Mouse (Mus musculus) embryonic facial prominence, embryonic 15.5 days (tissue): ENCODE measurements around the gene Cckbr. TPM values are rescaled to one million over a fixed set of nuclear protein-coding genes. Genes with fewer than 3 reads are reported as not detected.

Experiments used
- ATAC-seq: fragments of 200-750 bp; cut with Nextera tagmentation; 2 replicates; pipeline ENCODE4 v1.8.0; 2017; ENCODE audit warnings: low read depth, moderate TSS enrichment; ENCODE audit not compliant: insufficient number of reproducible peaks, low FRiP score, low TSS enrichment
- H3K27ac ChIP-seq: fragments of 300-500 bp; sonication (generic); replicated peaks from 2 replicates; pipeline ENCODE4 v1.5.1; 2015; ENCODE audit warnings: mild to moderate bottlenecking, inconsistent platforms
- H3K27me3 ChIP-seq: fragments of 300-500 bp; sonication (generic); 2 replicates; pipeline ENCODE4 v1.6.1; 2015; ENCODE audit warnings: inconsistent platforms
- H3K36me3 ChIP-seq: fragments of 300-500 bp; sonication (generic); 2 replicates; pipeline ENCODE4 v1.6.1; 2015; ENCODE audit warnings: mild to moderate bottlenecking, inconsistent platforms
- H3K4me1 ChIP-seq: fragments of 300-500 bp; sonication (generic); 2 replicates; pipeline ENCODE4 v1.6.1; 2015; ENCODE audit warnings: inconsistent platforms
- H3K4me2 ChIP-seq: fragments of 300-500 bp; sonication (generic); replicated peaks from 2 replicates; pipeline ENCODE4 v1.6.1; 2015; ENCODE audit warnings: mild to moderate bottlenecking, inconsistent platforms
- H3K4me3 ChIP-seq: fragments of 300-500 bp; sonication (generic); replicated peaks from 2 replicates; pipeline ENCODE4 v1.5.1; 2015; ENCODE audit warnings: mild to moderate bottlenecking, inconsistent platforms
- H3K9ac ChIP-seq: fragments of 300-500 bp; sonication (generic); 2 replicates; pipeline ENCODE4 v1.6.1; 2015; ENCODE audit warnings: inconsistent platforms
- H3K9me3 ChIP-seq: fragments of 300-500 bp; sonication (generic); replicated peaks from 2 replicates; pipeline ENCODE4 v1.6.1; 2016; ENCODE audit warnings: inconsistent platforms
- WGBS: fragments of 180-500 bp; shearing (Covaris S2); methylation state at CpG from one replicate; pipeline ENCODE4 v1.1.7; 2015; 5-methylcytosine and 5-hydroxymethylcytosine counted together
- polyA plus RNA-seq: library from polyadenylated mRNA; unstranded; fragments of >200 nt; fragmentation: Nextera tagmentation; extraction: Ambion mirVana; gene quantifications from 2 replicates; pipeline ENCODE4 v1.2.1, GENCODE M21; 2015

Gene Cckbr
- polyA plus RNA-seq, 1 experiment from 2014 or later: 0.48 TPM

DNA sequence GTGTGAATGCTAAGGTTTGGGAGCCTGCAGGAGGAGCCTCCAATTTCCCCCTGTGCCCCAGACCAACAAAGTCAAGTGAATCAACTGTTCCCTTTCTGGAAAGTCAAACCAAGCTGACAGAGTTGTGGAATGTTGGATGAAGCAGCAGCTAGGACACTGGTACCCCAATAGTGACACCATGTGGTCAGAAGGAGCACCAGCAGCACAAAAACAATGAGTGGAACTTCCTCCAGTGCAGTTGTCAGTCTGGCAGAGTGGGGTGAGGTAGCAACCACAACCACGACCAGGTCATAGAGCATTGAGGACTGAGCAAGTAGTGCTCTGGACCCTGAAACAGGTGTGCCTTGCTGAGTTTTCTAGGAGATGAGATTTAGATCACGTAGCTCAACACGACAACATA is 52.3 kb downstream of the Cckbr start:
- Histone ChIP-seq H3K9me3 (no peaks in the 10 kb centered on the region), H3K27ac (no peak overlapping the region), H3K4me1 (peaks cover 26% of the 10 kb centered on the region), H3K4me2 (no peak overlapping the region), H3K27me3 (no peaks in the 10 kb centered on the region), H3K9ac (no peak overlapping the region), H3K4me3 (no peak overlapping the region), H3K36me3 (no peaks in the 10 kb centered on the region)
- 60% methylated on average over 3 of the region's 3 CpGs for WGBS
- ATAC-seq: no peak

DNA sequence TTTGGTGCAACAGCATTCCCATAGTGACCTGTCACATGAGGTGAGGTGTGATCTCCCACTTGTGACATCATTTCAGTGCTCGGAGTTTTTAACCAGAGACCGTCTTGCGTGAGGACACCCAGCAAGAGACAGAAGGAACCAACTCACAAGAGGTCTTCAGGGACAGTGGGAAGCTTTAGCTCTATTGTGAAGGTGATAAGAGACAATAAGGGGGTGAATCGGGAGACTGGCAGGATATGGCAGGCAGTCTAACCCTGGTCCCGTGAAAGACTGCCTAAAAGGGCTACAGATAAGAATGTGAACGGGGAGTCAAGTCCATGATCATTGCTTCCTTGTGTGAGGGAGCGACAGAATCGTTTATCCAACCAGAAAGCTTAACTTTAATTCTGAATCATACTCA is 52.8 kb downstream of the Cckbr start:
- 89% methylated on average over 8 of the region's 8 CpGs for WGBS
- no peak overlapping the region for H3K9ac ChIP-seq
- no peak overlapping the region for H3K27ac ChIP-seq
- ATAC-seq: no peak
- no peak overlapping the region for H3K4me3 ChIP-seq
- H3K9me3 ChIP-seq: no peaks in the 10 kb centered on the region
- peaks cover 31% of the 10 kb centered on the region for H3K4me1 ChIP-seq
- no peak overlapping the region for H3K4me2 ChIP-seq
- no peaks in the 10 kb centered on the region for H3K27me3 ChIP-seq
- H3K36me3 ChIP-seq: no peaks in the 10 kb centered on the region

DNA sequence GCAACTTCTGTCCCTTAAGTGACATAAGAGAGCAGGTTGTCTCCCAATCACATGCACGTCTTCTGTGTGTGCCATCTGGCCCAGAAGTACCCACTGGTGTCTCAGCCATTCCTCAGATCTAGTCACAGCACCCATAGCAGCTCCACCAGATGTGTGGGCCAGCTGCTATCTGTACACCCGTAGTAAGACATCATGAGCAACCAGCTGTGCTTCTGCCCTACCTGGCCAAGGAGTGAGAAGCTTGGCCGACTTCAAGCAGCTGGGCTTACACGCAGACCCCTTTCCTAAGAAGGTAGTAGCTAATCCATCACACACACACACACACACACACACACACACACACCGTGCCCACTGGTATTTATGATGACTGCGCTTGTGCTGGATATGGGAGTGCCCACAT is 53.7 kb downstream of the Cckbr start:
- WGBS: 78% methylated on average over 6 of the region's 6 CpGs
- Histone ChIP-seq H3K4me3 (no peak overlapping the region), H3K9me3 (no peaks in the 10 kb centered on the region), H3K27ac (no peak overlapping the region), H3K9ac (no peak overlapping the region), H3K27me3 (no peaks in the 10 kb centered on the region), H3K4me1 (peaks cover 31% of the 10 kb centered on the region), H3K4me2 (no peak overlapping the region), H3K36me3 (no peaks in the 10 kb centered on the region)
- no peak for ATAC-seq

DNA sequence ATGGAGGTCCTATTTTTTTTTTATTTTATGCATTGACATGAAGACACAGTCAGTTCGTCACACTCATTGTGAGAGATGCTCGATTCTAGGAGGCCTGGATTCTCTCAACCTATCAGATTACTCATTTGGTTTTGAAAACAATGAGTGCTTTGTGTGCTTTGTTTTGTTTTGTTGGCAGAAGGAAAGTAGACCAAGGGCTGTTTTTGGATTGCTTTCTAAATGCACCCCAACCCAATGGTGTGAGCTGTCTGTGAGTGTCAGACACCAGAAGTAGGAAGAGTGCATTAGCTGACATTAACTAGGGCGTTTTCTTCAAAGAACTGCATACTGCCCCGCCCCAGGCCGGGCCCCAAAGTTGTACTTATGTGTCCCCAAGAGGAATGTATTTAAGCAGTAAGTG is 54.5 kb downstream of the Cckbr start:
- Histone ChIP-seq H3K4me2 (peak overlapping the region; percentile 85), H3K9me3 (no peaks in the 10 kb centered on the region), H3K4me1 (peaks cover 31% of the 10 kb centered on the region), H3K9ac (no peak overlapping the region), H3K4me3 (peak overlapping the region; percentile 61), H3K27me3 (no peaks in the 10 kb centered on the region), H3K36me3 (no peaks in the 10 kb centered on the region), H3K27ac (peak overlapping the region; percentile 95)
- 50% methylated on average over 5 of the region's 5 CpGs for WGBS
- ATAC-seq: no peak

DNA sequence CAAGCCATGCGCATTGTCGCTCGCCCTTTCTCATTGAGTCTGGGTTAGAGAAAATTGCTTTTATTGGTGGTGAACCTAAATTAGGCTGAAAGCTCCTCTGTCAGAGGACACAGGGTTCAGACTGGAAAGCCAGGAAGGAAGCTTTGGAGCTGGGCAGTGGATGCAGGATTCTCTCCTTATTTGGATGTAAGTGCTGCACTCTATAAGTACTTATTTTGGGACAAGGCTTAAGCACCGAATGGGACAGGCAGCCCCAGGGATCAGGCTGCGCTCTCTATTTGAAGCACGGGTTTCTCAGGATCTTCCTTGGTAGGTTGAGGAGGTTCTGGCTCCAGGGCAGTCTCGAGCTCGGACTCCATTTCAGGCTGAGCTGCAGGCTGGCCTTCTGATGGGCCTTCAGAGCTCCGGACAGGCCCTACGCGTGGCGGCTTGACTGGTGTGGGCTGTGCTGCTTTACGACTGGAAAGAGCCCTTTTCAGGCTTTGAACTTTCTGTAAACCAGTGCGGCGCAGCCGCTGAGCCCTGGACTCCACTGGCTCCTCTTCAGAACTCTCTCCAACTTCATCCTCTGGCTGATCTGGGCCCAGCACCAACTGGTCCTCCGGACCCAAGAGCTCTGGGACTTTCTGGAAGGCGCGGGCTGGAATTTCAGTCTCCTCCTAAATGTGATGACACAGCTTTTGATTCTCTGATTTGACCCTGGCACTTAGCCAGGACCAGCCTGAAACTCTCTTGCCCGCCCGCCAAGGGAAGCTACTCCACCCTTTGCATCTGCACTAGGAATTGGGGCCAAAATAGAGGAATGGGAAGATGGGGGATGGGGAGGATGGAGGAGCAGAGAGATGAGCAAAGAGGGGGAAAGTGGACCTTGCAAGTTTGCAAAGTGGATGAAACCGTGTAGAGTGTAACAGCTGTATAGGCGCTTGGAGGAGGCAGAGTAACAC is 55.3 kb downstream of the Cckbr start:
- H3K36me3 ChIP-seq: no peaks in the 10 kb centered on the region
- H3K27me3 ChIP-seq: no peaks in the 10 kb centered on the region
- H3K9ac ChIP-seq: peak overlapping the region; percentile 65; the same call in 1 of the 2 replicates
- H3K27ac ChIP-seq: peak overlapping the region; percentile 95
- peak overlapping the region; percentile 85 for H3K4me2 ChIP-seq
- WGBS: 46% methylated on average over 23 of the region's 23 CpGs
- peaks cover 31% of the 10 kb centered on the region for H3K4me1 ChIP-seq
- peak overlapping the region; percentile 61 for H3K4me3 ChIP-seq
- no peak for ATAC-seq
- H3K9me3 ChIP-seq: no peaks in the 10 kb centered on the region

DNA sequence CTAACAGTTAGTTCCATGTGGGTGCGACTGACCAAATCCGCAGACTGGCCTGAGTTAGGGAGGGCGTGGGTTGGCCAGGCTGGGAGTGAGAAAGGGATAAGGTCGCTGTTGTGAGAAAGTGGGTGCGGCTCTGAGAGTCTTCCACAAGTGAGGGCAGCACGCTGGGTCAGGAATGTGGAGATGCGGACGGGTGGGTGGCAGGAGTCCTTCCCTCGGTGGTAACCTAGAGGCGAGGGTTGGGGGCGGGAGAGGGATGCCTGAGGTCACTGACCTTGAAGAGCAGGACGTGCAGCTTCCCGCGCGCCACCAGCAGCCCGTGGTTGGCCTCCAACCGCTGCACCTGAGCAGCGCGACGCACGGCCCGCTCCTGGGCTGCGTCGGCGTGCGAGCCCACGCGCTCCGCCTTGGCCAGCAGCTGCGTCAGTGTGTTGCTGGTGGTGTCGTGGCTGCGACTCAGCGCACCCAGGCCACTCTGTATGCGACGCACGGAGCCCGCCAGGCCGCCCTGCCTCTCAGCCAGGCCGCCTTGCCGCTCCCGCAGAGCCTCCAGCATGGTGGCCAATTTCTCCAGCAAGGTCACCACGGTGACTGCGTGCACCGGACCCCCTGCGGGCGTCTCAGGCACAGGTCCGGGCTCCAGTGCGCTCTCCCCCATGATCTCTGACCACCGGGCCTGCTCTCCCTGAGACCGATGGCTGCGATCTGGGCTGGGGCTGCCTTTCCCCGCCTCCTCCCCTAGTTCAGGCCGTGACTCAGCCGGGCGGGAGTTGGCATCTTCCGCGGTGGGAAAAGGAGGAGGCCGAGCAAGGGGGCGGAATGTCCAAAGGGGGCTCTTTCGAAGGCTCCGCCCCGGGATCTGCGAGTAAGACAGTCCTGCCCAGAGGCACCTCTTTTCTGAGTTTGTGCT is 56.2 kb downstream of the Cckbr start, which contains the start of gene Cavin3:
TSS of gene Cavin3 (minus strand) at position 796 of the 907 bp plus-strand sequence.
- ATAC-seq: peak; percentile 88
- H3K9ac ChIP-seq: peak within 1 kb of the TSS; percentile 65
- no peaks in the 10 kb centered on the region for H3K9me3 ChIP-seq
- peak within 1 kb of the TSS; percentile 95 for H3K27ac ChIP-seq
- no peaks in the 10 kb centered on the region for H3K36me3 ChIP-seq
- peak within 1 kb of the TSS; percentile 61 for H3K4me3 ChIP-seq
- H3K4me1 ChIP-seq: peaks cover 31% of the 10 kb centered on the region
- no peaks in the 10 kb centered on the region for H3K27me3 ChIP-seq
- 3% methylated on average over 63 of the region's 63 CpGs for WGBS
- H3K4me2 ChIP-seq: peak within 1 kb of the TSS; percentile 85

DNA sequence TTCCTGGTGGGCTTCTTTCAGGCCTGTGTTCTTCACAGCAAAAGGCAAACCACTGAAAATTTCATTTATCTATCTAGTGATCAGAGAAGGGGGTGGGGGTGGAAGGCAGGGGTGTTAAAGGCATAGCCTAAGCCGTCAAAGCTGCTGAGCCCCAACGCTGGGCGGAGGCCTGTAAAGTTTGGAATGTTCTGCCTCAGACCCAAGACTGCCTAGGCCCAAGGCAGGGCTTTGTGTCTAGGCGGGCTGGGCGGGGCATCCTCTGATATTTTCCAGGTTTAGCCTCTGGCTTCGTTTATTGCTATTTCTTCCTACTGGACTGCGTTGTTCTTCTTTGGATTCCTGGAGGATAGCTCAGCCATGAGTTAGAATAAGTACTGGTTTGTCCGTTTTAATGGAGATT is 56.9 kb downstream of the Cckbr start:
- peak overlapping the region; percentile 61 for H3K4me3 ChIP-seq
- peak overlapping the region; percentile 95 for H3K27ac ChIP-seq
- ATAC-seq: peak; percentile 80

DNA sequence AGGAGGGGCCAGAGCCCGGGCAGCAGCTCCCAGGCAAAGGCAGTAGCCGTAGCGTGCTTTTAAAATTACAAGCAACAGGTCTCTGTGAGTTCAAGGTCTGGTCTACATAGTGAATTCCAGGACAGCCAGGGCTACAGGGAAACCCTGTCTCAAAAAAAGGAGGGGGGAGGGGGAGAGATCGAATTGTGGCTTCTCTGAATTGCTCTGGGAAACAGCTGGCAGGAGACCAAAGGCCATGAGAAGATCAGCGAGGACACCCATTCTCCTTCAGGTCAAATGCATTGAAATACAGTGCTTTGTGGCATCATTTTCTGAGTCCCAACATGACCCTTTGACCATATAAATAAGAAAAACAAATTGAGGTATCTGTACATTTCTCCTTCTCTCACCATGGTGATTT is 59.5 kb downstream of the Cckbr start:
- Histone ChIP-seq H3K4me3 (no peak overlapping the region), H3K36me3 (no peaks in the 10 kb centered on the region), H3K4me1 (peaks cover 30% of the 10 kb centered on the region), H3K27me3 (no peaks in the 10 kb centered on the region), H3K27ac (no peak overlapping the region), H3K4me2 (no peak overlapping the region), H3K9me3 (no peaks in the 10 kb centered on the region), H3K9ac (no peak overlapping the region)
- no peak for ATAC-seq
- 63% methylated on average over 5 of the region's 5 CpGs for WGBS

More for the DNA sequence above, 56.9 kb downstream of the Cckbr start:
- Histone ChIP-seq H3K4me1 (peaks cover 31% of the 10 kb centered on the region), H3K27me3 (no peaks in the 10 kb centered on the region), H3K36me3 (no peaks in the 10 kb centered on the region), H3K9ac (0 out of 2 replicates have a peak overlapping the region, but pooled peaks have one; percentile 65), H3K4me2 (peak overlapping the region; percentile 85), H3K9me3 (no peaks in the 10 kb centered on the region)
- 25% methylated on average over 8 of the region's 8 CpGs for WGBS

DNA sequence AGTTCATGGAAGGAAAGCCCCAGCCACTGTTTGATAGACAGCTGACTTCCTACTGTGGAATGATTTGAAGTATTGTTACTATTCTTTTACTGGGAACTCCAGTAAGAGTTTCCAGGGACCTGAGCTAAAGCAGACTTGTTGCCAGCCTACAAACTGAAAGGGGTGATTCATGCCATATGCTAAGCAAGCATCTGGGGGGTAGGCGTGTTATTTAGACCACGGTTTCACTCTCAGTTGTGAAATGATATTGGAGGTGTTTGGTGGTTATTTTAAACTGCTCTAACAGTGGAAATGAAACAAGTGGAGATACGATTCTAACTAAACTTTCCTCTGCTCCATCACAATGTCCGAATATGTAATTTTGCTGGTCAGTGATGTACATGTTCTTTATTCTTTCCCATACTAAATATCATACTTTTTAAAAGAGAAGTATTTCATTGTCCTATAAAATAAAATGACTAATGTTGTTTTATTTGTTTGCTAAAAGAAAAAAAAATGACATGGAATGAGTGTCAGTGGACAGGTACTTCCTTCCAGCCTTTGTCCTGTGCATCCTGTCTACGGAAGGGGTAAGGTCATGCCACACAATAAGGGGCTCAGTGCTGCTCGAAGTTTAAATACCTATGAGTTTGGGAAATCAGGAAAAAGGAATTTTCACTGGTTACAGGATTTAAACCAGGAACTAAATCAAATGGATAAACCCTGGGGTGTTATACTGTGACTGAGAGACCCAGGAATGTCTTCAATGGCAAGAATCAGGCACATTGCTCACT is 61.8 kb downstream of the Cckbr start:
- no peak overlapping the region for H3K9ac ChIP-seq
- no peaks in the 10 kb centered on the region for H3K36me3 ChIP-seq
- no peak overlapping the region for H3K4me2 ChIP-seq
- H3K9me3 ChIP-seq: no peaks in the 10 kb centered on the region
- WGBS: 72% methylated on average over 6 of the region's 6 CpGs
- peaks cover 9% of the 10 kb centered on the region for H3K4me1 ChIP-seq
- H3K4me3 ChIP-seq: no peak overlapping the region
- no peak overlapping the region for H3K27ac ChIP-seq
- H3K27me3 ChIP-seq: no peaks in the 10 kb centered on the region
- ATAC-seq: no peak

DNA sequence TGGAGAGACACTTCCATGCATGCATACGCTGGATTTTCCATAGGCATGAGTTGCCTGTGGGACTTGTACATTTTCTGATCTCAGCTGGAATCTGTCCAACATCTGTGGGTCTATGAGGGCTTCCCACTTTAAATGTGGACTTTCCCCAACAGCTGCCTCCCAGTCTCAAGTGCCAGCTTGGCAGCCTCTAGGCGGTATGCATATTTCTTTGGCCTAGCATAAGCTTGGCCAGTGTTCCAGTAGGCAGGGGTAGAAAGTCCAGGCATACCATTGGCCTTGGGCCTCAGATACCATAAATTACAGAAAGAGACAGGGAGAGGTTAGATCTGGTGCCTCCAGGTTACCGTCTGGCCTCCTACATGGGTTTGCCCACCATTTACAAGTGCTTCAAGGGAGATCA is 72.3 kb downstream of the Cckbr start:
- no peak overlapping the region for H3K4me3 ChIP-seq
- 81% methylated on average over 3 of the region's 3 CpGs for WGBS
- no peak for ATAC-seq
- no peak overlapping the region for H3K27ac ChIP-seq
- no peak overlapping the region for H3K9ac ChIP-seq
- H3K9me3 ChIP-seq: no peaks in the 10 kb centered on the region
- H3K36me3 ChIP-seq: no peaks in the 10 kb centered on the region
- peaks cover 3% of the 10 kb centered on the region; the same call in 1 of the 2 replicates for H3K4me1 ChIP-seq
- H3K27me3 ChIP-seq: no peaks in the 10 kb centered on the region
- H3K4me2 ChIP-seq: no peak overlapping the region
